Mouse (Mus musculus): ENCODE measurements at regions not wholly inside any gene's neighbourhood (a gene's known extent, or its start where the extent isn't known, plus 50 kb on each side); places are given as distances from the start of the nearest gene placed in this dataset.
A peak's percentile ranks its signal among the peaks of the same experiment; 100 is the strongest.

DNA sequence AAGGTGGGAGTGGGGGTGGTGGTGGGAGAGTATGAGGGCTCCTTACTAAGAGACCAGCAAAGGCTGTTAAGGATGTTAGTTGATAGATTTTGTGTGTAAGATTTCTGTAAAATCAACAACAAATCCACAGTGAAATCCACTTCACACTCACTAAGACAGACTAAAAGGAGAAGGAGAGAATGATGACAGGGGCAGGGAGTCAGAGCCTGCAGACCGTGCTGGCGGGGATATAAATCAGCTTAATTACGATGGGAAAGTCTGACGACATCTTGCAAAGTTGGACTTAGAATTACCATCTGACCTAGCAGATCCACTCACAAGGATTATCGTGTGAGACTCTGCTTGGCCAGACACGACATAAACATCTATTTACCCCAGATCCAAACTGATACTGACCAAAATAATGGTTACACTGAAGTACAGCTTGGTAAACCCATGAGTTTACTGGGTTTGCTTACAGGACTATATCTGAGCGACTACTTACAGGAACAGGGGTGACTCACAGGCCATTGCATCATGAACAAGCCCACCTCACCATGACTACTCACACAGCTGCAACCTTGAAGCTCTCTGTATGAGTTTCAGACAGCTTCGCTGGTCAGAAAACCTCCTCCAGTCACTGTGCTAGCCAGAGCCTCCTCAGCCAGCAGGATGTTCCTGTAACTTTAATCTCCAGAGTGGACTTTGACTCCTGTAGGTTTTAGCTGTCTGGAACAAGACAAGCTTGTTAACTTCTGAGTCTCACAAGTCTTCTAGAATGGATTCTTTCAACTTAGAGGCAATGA, 50.5 kb upstream of the Ednra start:
- no peak for DNase-seq

DNA sequence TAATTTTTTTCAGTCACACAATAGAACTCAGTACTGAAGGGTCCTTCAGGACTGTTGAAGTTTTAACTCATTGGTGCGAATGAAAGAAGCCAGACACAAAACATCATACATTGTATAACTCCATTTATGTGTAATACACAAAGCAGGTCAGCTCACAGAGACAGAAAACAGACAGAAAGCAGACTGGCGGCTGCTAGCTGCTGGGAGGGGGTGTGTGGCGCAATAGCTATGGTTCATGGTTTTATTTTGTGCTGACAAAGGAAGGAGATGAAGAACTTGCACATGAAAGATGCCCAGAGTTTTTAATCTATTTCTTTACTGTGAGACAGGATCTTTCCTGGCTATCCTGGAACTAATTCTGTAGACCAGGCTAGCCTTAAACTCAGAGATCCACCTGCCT, 51.3 kb upstream of the Ednra start:
- no peak for DNase-seq

DNA sequence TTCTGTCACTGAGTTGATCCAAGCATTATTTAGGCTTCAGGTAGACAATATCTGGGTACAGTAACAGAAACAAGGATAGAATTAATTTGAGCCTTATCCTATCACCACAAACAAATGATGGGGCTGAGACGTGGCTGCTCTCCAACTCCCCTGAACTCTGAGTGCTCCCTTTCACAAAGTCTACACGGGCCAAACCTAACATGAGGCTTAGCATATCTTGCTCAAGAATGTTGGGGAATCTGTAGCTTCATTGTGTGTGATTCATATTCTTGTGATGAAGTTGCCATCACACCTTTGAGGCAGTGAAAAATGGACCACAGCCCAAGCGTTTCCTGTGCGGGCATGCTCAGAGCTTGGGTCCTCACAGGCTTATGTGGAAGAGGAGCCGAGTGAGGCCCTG, 53.3 kb upstream of the Ednra start:
- no peak for DNase-seq

DNA sequence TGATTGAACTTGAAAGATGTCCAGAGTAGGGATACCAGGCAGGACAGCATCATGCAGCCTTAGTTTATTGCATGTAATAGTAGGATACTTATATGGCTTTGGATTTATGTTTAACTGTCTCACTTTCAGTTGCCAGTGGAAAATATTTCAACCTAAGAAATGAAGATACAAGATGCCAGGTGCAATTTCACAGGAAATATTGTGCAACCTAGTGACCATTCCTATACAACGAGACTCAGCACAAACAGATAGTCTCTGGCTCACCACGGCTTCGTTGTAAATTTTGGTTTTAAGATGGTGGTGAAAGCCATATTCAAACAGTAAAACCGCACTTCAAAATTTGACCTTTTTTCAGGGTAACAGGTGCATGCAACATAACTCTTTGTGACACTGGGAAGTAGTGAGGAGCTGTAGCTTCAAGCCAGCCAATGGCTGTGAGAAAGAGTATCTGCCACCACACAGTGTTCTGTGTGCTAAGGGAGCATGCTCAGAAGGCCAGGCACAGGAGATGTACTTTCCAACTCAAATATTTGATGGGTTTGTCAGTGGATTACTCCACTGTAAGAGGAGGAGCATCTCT, 61.5 kb upstream of the Ednra start:
- no peak for DNase-seq

DNA sequence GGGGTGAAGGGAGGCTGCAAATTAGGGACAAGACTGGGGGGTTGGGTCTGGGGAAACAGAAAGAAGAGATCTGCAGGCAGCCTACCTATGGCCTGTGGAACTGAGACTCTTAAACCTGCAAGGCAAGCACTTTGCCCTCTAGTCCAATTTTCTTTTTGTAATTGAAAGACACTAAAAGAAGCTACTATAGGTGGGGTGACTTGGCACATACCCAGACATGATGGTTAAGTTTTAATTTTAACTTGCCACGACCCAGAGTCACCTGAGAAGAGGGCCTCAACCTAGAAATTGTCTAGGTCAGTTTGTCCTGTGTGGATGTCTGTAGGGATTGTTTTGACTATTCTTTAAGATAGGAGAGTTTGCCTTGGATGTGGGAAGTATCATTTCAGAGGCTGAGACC, 70.6 kb upstream of the Ednra start:
- peak; percentile 51 for DNase-seq

DNA sequence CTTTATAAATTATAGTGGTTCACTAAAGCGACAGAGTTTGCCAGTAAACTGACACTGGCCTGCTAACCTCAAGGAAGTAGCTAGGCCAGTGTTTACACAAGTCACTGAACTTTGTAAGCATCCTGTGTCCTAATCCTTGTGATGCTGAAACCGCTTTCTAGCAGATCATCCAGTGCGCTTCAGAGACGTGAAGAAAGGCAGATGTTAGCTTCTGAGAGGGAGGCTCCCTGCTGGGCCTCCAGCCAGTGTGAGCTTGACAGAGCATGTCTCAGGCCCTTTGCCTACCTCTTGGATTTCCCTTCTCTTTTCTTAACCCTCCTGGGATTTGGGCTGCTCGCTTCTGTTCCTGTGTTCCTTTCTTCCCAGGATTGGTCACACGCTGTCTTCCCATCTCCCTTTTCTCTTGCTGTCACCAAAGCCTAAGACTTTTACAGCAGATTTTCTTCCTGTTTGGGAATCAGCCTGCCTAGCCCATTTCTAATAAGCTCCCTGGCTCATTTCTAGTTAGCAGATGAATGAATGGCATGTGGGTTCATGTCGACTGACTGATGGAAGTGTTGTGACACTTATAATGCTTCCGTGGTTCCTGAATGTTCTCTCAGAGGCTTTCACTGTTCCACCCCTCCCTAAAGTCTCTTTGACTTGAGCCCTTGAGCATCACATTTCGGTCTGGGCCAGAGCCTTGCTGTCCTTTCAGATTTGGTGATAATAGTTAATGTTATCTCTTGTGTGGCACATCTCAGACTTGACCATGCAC, 79.1 kb upstream of the Ednra start:
- peak; percentile 38 for DNase-seq

DNA sequence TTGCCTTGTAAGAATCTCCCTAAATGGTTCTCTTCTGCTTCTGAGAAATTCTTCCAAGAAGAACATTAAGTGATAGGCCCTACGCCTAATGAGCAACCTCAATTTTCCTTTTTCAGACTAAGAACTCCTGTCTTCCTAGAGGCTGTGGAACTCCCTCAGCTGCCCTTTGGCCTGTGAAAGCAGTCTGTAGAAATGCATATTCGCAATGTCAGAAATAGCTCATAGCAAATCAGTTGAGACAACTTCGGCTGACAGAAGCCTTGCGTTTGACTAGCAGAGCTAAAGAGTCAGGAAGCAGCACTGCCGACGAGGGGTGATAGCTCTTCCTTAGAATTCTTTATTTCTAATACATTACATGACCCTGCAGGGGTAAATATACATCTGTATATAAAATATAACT, 80.3 kb upstream of the Ednra start:
- no peak for DNase-seq

DNA sequence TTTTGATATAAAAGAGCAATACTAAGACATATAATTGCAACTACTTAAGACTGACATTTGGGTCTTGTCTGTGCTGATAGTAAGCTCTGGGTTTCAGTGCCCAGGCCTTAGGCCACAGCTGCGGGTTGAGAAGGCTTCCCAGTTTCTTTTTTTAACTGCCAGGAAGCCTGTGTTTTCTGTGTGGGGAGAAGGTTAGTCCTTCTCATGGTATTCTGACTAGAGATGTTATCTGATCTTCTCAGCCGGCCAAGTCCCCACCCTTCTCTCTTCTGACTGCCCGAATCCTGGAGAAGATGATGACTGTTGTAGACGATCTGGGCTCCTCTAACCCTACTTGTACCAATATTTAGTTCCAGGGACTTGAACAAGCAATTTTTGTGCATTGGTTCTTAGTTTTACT, 80.7 kb upstream of the Ednra start:
- no peak for DNase-seq

DNA sequence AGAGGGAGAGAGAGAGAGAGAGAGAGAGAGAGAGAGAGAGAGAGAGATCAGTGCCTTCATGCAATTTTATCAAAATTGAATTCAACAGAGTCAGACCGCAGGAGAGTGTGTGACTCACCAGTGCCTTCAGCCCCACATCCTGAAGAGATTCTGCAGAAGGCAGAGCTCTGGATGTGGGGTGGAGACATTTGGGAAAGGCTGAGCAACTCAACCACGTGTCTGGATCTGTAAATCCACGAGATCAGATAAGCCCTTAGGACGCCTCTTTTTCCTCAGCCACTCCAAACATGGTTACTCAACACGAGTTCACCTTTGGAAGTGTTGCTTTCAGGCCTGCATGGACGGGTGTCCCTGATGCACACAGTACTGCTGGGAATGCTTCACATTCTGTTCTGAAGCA, 81.4 kb upstream of the Ednra start:
- DNase-seq: no peak

DNA sequence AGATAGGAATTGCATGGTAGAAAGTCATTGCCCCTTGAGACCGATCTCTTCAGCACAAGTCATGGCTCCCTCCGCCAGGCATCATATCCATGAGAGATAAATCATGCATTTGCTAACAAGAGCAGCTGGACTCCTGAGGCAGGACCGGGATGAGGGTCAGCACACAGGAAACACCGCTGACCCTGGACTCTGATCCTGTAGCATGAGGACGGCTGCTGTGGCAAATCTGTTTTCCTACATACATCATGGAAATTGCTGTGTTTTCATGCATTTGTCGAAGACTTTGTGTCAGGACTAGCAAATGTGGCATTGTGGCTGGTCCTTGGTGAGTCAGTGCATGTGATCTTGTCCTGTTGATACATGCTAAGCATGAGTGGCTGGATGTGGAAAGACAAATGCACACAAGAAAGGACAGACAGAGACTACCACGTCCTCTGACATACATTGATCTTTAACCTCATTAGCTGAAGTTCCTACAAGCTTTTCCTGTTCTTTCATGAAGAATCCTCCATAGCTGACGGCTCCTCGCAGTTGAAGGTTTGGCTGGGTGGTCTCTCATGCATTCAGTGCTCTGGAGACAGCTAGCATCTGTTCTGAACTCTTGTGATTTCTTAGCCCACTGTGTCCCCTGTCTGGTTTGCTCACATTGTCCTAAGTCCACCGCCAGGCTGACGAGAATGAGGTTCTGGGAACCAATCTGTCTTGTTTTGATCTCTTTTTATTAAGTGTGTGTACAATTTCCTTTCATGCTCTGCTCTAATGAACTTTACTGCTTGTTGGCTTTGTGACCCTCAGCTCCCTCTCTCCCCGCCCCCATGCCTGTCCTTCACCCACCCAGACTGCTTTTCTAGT, 90.8 kb upstream of the Ednra start:
- peak; percentile 45 for DNase-seq

DNA sequence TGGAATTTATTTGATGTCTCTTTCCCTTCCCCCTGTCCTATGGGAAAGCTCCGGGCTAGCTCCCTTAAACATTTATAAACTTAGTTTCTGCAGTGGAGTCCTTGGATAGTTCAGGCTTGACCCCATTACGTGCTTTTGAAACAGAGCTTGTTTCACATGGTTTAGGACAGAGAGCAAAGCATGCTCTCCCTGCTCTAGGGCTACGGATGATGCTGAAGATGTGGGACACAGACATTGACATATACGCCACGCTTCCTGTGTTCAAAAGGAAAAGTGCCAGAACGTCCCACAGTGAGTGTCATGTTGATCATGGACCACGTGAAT, 91.3 kb upstream of the Ednra start:
- DNase-seq: no peak

DNA sequence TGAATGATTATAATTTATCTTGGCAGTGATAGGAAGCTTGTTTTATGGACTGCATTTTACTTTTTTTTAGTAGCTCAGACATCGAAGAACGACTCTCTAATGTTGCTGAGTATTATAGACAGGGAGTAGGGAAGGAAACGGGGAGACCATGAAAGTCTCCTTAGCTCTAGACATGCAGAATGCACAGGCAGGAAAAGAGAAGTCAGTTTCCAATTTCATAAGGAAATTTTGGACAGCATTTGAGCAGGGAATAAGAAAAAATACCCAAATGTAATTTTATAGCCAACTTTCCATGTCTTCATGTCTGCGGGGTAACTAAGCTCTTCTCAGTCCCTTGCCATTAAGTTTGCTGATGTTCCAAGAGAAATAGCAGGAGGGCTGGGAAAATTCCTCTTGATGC, 92.0 kb upstream of the Ednra start:
- no peak for DNase-seq

DNA sequence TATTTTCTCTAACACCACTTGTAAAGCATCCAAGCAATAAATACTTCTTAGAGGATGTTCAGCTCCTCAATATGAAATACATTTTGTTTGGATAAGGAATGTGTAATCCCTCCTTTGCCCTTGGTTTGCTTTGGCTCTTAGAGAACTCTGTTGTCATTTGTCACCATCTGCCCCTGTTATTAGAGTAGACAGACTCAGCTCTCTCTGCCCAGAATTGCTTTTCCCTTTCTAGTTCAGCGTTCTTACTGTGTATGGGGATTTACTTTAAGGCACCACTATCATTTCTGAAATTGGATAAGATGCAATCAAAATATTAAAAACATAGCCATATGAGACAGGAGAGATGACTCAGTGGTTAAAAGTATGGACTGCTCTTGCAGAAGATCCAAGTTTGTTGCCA, 101.5 kb upstream of the Ednra start:
- no peak for DNase-seq

DNA sequence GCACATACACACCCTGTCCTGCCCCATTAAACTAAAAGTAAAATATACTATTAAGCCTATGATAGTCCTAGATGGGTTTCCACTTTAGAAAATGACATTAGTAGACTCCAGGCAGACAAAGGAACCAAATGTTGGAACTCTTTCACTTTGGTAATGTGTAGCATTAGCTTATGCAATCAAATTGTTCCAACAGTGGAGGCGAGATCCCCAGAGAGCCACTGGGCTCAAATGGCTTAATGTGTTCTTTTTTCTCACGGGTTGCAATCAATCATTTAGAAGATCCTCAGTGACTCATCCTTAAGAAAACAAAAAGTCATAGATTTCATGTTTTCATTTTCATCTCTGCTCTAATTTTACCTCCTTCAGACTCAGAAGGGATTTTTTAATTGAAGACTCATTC, 102.0 kb upstream of the Ednra start:
- DNase-seq: peak; percentile 8

DNA sequence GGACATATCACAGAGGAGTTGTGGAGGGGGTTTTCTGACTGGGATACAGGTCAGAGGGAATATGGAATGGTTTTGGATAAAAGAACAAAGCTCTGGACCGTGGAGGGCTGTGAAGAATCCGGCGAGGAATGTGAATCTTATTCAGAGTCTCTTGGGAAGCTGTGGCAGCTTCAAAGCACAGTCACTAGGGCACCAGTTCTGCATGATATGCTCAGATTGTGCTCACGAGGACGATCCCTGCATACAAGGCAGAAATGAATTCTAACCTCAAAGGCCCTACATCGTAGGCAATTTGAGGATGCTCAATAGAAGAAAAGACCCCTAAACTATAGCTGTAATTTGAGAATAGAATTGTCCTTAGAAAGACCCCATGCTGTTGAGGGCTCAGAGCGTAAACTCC, 103.8 kb upstream of the Ednra start:
- DNase-seq: no peak

DNA sequence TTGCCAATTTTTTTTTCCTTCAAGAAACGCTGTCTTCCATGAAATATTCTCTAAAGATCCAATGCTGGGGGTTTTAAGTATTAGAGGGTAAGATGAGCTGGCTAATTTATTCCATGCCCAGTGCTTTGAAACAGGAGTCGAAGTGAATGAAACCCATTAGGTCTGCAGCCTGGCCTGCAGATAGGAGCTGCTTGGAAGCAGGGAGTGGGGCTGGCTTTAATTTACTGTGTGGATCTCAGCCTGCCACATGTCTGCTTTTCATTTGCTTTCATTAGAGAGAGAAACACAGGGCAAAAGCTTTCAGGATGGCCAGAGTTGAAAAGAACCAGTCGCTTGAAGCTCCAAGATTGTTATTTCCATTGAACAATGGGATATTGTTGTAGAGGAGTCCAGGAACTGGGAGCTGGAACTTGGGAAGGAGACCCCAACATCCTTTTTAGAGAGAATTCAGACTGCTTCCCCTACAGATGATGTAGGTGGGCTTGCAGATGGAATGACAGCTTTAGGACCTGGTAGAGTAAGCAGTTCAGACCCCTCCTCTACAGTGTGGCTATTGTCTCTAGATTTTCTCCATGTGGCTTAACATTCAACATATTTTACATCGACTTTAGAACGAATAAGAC, 105.0 kb upstream of the Ednra start:
- no peak for DNase-seq

DNA sequence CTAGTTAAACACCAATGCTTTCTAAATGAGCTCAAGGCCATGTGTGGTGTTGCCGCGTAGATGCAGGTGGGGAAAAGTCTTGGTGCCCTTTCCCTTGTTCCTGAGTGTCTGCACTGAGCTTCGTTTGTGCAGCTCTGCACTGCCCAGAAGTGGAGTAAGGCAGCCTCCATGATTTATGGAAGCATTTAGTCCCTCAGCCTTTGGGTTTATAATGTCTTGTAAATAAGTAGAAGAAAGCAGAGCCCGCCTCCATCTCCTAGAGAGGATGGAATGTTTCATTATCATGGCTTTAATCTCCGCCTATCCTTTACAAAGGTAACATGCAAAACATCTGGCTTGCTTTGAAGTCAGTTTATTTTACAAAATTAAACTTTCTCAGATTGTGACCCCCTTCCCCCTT, 105.5 kb upstream of the Ednra start:
- no peak for DNase-seq

DNA sequence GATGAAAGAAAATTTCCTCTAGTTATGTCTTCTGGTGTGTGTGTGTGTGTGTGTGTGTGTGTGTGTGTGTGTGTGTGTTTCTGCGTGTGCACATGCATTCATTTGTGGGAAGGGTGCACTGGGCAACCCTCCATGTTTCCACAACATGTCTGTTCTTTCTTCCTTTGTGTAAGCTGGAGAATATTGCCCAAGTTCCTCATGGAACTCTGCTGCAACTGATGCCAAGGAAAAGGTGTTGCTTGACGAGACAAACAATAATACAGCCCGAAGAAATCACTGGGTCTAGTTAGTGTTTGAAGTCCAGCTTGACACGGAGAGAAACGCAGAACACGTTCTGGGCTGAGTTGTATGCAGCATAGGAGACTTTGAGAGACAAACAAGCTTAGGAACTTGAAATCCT, 110.0 kb upstream of the Ednra start:
- no peak for DNase-seq

DNA sequence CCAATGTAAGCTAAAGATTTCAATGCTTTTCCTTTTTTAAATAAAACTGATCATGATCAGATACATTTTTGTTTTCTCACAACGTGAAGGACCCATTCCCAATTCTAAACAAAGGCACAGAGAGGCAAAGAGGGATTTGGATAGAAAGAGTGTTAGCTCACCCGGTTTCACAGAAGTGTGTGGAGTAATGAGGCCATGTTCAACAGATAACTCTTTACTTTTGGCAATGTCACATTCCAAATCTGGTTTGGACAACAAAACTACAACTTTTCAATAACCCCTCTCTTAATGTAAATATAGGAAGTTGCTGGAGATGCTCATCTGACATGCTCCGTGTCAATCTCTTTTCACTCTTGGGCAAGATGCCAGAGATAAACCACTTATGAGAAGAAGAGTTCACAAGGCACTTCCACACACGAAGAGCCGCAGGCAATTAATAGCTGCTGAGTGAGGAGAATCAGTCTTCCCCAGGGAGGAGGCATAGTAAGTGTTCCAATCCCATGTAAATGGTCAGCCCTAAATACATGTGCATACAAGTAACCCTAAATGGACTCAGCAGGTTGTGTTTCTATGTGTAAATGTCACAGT, 112.7 kb upstream of the Ednra start:
- DNase-seq: no peak

DNA sequence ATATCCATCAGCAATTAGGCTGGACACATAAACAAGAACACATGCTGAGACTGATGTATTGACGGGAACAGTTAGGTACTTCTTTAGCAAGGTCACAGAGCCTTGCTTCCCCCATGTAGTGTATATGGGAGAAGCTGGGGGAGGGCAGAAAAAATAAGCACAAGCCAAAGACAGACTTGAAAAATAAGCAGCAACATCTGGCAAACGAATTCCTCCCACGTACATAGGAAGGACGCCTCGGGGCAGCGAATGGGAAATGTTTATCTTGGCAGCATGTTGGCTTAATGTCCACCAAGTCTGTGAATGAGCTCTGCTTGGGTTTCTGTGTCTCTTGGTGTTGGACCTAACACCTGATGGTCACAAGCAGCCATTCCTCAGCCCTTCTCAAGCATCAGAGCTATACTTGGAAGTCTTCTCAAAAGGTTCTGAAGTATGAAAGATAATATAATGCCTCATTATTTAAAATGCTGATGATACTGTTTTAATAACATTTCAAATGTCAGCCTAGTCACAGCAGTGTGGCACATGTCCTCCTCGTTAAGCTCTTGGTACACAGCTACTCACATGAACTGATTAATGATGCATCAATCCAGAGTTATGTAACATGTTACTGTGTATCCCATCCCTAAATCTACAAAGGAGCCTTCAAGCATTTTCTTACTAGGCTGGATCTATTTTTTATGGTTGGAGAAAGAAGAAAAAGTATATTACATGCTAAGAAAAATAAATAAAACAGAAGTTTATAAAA, 118.3 kb upstream of the Ednra start:
- DNase-seq: no peak

DNA sequence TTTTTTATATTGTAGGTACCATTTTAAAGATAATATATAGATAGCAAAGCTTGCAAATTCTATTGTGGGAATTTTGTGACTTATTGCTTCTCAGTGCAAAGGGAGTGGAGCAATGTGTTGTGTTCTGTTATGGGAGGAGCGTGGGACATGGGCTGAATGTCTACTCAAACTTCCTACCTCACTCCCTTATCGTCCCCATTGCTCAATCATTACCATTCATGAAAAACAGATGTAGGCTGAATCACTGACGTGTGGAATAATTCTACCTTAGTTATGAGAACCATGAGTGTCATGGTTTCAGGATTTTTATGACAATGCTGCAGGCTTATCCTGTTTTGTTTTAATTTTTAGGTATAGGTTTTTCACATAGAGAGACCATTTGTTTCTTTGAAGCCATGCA, 119.0 kb upstream of the Ednra start:
- DNase-seq: no peak

DNA sequence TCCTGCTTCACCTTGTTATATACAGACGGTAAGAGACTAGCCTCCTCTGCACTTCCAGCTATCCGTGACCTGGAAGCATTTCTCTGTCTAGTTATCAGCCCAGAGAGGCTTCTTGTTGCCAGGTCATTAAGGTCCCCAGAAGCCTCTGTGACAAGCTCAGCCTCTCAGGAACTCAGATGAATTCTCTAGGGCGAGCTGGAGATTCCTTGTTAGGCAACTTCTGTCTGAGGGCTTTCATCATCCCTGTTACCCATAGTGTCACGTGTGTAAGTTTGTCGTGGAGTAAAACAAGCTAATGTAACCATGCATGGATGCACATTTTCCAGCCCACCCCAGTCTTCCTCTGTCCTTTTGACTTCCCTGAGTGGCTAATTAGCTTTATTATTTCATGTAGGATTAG, 126.3 kb upstream of the Ednra start:
- DNase-seq: no peak
